Mouse (Mus musculus): ENCODE data around the gene Scgb2b18. TPM values are rescaled to one million over a fixed set of nuclear protein-coding genes. Genes with fewer than 3 reads are reported as not detected.
"Not testable (repeated sequence)": the region's sequence is repeated elsewhere in the genome, so short reads cannot be mapped to it uniquely, and the experiment has no call there.

Scgb2b18 gene
- not detected for total RNA-seq (2021)

- DNase-seq; intact Hi-C loops (cut with DNase I): not testable (repeated sequence)
These were observed at the start of gene Scgb2b18 for GRCm38 (mm10) chr7:33173764-33174163. Scgb2b18 (minus strand) TSS chr7:33173864.

- intact Hi-C loops (cut with DNase I): not testable (repeated sequence)
These were observed 11.6 kb upstream of the Scgb2b18 start, which contains the start of gene Scgb1b18 for GRCm38 (mm10) chr7:33185268-33185667. Scgb1b18 (plus strand) TSS chr7:33185568.

More at GRCm38 (mm10) chr7:33185268-33185667, 11.6 kb upstream of the Scgb2b18 start, which contains the start of gene Scgb1b18:
- DNase-seq: not testable (repeated sequence)

Other genes with a start within 250 kb of the Scgb2b18 start
- gene Scgb2b17, start 117.3 kb downstream of the Scgb2b18 start, total RNA-seq (2021): not detected
- gene Scgb1b17, start 110.4 kb downstream of the Scgb2b18 start, total RNA-seq (2021): not detected
- not detected for gene Scgb1b18, start 11.7 kb upstream of the Scgb2b18 start, total RNA-seq (2021)
- gene Scgb2b19, start 106.5 kb upstream of the Scgb2b18 start, total RNA-seq (2021): not detected
- not detected for gene Scgb1b19, start 113.4 kb upstream of the Scgb2b18 start, total RNA-seq (2021)
- gene Scgb2b20, start 192.5 kb upstream of the Scgb2b18 start, total RNA-seq (2021): not detected
- not detected for gene Scgb1b20, start 199.4 kb upstream of the Scgb2b18 start, total RNA-seq (2021)

Data from heart, postnatal 10 days (tissue).